Mouse (Mus musculus) lung, postnatal 36 days (tissue): ENCODE measurements around the gene Slc22a17.
A peak's percentile ranks its signal among the peaks of the same experiment; 100 is the strongest.

Source experiments
- DNase-seq: peaks from one replicate; pipeline ENCODE4 v3.0.0; 2022; ENCODE audit warnings: mixed read lengths

Slc22a17 gene

DNA sequence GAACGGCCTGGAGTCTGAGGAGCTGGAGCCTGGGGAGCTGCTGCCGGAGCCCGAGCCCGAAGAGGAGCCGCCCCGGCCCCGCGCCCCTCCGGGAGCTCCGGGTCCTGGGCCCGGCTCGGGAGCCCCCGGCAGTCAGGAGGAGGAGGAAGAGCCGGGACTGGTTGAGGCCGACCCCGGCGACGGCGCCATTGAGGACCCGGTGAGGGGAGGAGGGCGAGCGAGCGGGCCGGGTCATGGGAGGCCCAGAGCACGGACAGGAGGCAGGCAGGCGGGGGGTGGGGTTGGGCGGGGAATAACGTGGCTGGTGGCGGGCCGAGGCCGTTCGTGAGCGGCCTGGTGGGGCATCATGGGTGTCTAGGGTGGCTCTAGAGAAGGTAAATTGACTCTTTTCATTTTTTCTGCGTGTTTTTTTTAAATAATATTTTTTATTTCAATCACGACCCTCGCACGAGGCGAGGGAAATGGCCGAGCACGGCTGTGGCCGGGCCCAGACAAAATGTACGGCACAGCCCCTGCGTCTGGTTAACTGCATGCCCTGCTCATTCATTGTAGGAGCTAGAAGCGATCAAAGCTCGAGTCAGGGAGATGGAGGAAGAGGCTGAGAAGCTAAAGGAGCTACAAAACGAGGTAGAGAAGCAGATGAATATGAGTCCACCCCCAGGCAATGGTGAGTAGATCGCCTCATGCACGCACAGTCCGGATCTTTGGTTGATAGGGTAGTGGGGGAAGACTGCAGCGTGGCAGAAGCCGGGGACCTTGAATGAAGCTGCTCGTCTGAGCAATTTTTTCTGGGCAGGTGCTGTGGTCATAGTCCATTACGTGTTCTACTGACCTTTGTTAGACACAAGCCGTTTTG, 18.4 kb downstream of the Slc22a17 start:
- DNase-seq: peak; percentile 50

DNA sequence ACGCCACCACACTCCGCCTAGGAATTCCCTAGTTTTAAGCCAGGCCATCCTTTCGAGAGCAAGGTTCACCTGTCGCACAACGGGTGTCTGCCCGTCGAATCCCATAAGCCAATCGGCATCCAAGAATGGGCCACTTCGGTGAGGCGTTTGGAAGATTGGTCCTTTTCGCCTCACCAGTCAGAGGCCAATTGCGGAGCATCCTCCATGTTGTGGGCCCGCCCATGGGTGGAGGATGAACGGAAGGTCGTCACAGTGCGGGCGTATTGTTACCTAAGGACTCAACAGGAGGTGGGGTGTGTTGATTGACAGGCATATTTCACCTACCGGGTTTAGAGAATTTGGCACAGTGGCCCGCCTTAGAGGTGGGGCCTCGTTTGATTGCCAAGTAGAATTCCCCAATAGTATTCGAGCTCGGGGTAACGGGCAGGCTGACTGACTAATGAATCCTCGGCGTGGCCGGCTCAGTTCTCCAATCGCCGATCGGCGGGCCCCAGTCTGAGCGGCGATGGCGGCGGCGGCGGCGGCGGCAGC, 19.2 kb downstream of the Slc22a17 start:
- DNase-seq: peak; percentile 99

DNA sequence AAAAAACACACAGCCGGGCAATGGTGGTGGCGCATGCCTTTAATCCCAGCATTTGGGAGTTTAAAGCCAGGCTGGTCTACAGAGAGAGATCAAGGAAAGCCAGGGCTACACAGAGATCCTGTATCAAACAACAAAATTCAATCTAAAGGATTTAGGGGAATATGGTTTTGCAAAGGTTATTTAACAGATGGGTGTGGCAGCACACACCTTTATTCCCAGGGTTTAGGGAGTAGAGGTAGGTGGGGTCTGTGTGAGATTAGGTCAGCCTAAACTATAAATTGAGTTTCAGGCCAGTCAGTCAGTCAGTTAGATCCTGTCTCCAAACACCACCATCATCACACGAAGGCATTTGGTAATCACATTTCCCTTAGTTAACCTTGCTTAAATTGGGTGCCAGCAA, 20.7 kb downstream of the Slc22a17 start, which contains the start of gene Pabpn1:
TSS of gene Pabpn1 (plus strand) at position 301 of the 400 bp plus-strand sequence.
- DNase-seq: no peak

DNA sequence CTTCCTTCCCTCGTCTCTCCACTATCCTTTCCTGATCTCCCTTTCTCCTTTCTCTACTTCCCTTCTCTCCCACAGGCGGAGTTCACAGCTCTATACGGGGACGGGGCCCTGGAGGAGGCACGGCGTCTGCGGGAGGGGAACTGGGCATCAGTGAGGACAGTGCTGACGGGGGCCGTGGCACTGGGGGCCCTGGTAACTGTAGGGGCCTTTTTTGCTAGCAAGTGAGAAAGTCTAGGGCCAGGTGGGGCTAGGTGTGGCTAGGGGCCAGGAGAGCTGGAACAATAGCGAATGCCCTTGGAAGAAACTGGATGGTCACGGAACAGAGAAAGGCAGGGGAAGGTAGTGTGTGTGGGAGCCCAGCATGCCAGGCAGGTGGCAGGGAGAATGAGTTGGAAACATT, 27.6 kb downstream of the Slc22a17 start:
- DNase-seq: no peak

DNA sequence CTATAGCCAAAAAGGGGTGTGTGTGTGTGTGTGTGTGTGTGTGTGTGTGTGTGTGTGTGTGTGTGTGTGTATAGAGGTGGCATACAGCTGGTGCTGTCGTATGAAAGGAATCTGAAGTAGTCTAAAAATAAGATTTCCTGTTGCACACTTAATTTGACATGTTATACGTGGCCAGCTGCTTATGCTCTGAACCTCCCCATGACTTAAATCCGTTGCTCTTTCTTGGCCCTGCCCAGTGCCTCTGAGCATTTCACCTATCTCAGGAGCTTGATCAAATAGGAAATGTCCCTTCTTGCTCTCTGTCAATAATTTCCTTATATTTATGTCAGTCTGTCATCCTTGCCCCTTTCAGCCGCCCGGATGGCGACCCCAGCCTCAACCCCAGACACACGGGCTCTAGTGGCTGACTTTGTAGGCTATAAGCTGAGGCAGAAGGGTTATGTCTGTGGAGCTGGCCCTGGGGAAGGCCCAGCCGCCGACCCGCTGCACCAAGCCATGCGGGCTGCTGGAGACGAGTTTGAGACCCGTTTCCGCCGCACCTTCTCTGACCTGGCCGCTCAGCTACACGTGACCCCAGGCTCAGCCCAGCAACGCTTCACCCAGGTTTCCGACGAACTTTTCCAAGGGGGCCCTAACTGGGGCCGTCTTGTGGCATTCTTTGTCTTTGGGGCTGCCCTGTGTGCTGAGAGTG, 28.8 kb downstream of the Slc22a17 start:
- DNase-seq: no peak

DNA sequence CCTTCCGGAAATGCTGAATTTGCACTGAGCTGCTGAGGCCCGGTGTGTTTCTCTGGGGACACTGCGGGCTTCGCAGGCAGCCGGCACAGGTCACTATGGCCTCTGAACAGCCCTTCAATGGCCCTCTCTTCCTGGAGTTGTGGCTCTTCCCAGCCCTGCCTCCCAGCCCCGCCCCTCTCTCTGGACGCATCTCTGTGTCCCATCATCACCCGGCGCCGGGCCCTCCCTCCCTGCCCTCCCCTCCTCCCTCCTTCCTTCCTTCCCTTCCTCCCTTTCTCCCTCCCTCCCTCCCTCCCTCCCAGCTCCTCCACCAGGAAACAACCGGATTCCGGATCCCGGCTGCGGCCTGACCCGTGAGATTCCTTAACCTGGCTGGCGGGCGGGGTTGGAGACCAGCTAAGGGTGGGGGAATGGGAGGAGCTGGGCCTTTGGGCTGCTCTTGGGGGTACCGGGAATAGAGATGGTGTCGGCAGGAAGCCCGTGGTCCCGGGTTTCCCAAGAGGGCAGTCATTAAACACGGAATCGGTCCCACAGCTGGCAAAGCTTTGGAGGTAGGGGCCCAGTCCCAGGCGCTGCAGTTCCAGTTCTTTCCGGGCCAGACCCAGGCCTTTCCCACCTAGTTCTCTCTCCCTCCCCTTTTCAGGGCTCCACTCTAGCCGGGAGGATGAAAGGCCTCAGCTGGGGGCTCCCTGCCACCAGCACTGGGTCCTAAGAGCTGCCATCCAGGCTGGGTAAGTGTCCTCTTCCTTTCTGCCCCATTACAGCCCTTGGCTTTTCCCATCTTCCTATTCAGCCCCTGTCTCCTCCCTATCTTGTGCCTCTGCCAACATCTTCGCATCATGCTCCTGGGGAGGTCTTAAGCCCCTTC, 29.5 kb downstream of the Slc22a17 start, which contains the start of the genes Bcl2l2 and Gm20521:
TSS of gene Bcl2l2 (plus strand) at position 224 of the 868 bp plus-strand sequence.
TSS of gene Gm20521 (plus strand) at position 288 of the 868 bp plus-strand sequence.
- DNase-seq: peak; percentile 93

DNA sequence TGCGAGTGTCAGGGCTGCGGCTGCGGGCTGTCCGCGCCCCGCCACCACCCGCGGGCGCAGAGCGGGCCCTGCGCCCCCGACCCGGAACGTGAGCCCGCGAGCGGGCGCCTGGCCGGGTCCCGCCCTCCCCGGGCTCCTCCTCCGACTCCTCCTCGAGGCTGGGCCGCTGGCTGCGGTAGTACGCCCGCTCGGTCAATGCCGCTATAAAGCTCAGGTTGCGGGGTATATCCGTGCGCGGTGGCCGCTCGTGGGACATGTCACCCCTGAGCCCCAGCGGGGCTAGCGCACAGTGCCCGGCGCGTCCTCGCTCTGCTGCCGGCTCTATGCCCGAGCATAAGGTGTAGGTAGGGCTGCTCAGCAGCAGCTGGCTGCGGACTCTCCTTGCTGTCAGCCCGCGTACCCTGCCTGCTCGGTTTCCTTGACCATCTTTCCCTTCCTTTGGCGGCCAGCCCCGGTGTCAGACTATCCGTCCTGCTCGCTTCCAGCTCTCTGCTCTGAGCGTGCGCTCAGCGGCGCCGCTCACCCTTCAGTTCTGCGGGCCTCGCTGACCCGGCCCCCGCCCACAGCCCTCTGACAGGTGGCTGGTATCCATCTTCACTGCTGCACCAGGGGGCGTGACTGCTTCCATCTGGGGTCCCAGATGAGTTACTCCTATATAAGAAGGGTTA, 35.8 kb downstream of the Slc22a17 start, which contains the start of gene Ppp1r3e:
TSS of gene Ppp1r3e (minus strand) at position 503 of the 668 bp plus-strand sequence.
- DNase-seq: peak; percentile 67

DNA sequence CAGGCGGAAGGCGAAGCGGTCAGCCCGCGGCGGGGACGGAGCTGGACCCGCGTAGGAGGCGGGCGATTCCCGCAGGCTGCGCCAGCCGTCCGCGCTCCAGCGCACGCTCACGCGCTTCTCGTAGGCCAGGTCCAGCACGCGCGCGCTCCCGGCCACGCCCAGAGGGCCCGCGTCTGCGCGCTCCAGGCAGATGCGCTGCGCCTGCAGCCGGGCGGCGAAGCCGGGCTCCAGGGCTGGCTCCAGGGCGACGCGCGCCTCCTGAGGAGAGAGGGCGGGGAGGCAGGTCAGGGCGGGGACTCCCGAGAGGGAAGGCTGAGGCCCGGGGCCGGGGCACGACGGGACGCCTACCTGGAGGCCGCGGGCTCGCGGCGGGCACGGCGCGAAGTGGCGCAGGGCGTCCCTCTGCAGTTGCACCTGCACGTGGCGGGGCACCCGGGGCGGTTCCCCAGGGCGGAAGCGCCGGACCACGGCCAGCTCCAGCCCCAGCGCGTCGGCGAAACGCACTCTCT, 36.3 kb downstream of the Slc22a17 start:
- DNase-seq: peak; percentile 93

DNA sequence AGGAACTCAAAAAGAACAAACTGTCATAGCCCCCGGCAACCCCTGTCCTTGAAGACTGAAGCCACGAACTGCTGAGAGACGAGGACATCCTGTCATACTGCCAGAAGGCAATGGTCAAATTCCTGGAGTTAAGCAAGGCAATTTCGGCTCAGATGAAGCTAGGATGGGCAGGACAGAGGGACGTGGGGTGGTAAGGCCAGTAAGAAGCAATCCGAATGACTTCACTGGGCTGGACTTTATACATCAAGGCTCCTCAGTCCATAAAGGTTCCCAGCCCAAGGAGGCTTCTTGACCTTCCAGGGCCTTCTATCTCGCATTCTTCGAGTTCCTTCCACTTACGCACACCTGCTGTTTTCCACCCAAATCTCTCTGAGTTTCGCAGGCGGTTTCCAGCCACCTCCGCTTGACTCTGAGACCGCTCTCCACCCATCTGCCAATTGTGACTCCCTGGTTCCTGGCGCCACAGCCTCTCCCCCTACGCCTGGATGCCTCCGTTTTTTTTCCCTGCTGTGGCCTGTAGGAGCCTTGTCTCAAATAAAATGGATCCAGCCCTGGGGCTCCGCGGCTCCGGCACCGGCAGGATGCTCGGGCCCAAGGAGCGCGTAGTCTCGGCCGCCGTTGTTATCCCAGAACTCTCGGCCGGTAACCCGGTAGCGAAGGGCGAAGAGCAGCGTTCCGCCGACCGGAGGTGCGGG, 36.9 kb downstream of the Slc22a17 start:
- no peak for DNase-seq

DNA sequence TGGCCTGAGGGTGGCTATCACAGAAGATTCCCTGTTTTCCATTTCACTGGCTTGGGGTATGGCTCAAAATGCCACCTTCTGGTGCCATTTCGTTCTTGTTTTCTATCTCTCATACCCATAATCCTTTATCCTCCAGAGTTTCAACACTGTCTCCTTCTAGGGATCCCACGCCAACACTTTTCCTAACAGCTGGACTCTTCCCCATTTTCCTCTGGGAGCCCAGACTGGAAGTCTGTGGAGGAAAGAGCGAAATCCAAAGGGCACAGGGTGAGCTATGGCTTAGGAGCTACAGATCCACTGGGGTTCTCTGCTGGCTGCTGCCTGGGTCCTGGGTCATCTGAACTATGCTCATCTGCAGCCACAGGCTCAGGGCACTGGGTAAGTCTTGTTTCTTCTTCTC, 38.8 kb downstream of the Slc22a17 start:
- no peak for DNase-seq

DNA sequence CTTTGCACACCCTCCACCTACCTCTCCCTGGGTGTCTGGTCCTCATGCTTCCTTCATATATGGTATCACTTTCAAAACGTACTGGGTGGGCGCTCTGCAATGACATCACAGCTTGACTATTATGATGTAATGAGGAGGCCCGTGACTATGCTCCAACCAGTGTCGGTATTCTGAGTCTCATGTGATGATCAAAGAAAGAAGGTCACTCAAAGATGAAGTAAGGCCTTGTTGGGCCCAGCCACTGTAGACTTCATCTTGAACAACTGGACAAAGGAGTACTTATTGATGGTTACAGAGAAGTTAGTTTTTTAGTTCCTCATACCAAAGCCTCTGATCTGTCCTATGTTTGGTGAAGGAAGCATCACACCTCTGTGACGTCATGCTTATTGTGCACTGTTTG, 42.1 kb downstream of the Slc22a17 start, which contains the start of gene Homez:
TSS of gene Homez (minus strand) at position 101 of the 400 bp plus-strand sequence.
- no peak for DNase-seq

DNA sequence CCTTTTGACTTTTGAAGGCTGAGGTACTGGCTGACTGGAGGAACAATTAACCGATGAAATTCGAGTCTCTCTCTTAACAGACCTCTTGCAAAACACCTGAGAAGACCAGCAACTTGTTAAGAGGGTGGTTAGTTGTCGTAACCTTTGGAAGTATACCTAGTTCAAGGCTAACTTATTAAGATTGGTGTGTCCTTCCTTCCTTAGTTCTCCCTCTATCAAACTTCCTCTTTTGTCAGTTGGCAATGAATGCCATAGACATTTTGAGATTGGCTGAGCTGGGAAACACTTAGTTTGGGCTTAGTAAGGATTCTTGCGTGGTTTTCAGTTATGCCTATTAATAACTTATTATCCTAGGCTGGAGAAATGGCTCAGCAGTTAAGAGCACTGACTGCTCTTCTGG, 44.9 kb downstream of the Slc22a17 start:
- no peak for DNase-seq

DNA sequence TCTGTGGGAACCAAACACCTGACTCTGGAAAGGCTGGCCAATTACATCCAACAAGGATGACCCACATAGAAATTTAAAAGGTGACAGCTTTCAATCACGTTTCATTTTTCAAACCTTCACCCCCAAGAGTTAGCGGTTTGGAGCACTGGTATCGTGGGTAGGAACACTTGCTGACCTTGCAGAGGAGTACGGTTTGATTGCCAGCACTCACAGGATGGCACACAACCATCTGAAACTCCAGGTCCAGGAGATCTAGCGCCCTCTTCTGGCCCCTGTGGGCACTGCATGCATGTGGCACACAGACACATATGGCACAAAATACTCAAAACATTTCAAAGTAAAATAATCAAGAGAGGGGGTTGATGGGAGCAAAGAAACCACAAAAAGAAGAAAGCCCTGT, 46.0 kb downstream of the Slc22a17 start:
- peak; percentile 20 for DNase-seq

DNA sequence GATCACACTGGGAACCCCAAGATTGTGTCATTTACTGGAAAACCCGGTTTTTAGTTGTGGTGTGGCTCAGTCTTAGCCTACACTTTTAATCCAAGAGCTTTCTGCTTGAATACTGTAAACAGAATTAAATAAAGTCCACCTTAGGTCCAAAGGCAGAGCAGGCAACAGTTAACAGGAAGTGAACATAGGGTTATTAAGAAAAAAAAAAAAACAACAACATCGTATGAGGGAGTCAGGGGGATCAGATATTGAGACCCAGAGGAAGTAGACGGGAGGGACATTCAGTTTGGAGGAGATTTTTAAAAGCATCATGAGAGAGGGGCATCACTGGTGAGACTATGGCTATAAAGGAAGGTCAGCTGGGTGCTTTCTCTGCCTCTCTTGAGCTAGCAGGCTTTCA, 46.7 kb downstream of the Slc22a17 start:
- DNase-seq: no peak

DNA sequence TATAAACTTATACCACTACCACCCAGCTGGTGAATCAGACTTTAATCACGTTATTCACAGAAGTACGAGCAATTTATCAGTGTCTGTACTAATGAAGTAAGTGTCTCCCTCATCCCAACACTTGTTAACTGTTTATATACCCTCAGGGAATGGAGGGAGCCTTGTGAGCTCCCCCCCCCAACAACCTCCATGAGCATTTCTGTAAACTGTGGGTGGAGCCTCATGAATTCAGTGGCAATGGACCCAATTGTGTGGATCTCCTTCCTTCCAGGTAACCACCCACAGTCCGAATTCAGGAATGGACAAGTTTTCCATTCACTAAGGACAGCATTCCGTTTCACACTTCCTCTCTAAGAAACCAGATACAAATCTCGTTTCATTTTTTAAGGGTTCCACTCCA, 47.3 kb downstream of the Slc22a17 start:
- DNase-seq: no peak

DNA sequence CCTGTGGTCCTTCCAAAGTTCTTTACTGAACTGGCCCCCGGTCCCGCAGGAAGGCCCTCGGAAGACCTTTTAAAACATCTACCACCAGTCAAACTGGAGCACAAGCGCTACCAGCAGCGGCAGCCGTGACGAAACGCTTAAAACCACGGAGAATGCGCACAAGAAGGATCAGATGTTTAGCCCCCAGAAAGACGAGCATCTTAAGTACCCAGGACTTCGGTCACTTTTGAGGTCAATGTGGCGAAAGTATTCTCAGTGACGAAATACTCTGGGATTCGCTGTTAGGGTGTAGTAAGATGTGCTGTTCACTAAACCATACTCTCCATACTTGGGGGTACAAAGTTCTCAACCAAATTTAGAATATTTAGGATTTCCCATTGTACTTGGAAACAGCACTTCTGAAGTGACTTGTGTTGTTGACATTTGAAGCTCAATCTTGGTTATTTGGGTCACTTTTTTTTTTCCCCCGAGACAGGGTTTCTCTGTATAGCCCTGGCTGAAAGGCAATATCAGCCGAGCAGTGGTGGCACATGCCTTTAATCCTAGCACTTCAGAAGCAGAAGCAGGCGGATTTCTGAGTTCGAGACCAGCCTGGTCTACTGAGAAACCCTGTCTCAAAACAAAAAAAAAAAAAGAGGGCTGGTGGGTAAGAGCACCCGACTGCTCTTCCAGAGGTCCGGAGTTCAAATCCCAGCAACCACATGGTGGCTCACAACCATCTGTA, 48.5 kb downstream of the Slc22a17 start:
- no peak for DNase-seq

DNA sequence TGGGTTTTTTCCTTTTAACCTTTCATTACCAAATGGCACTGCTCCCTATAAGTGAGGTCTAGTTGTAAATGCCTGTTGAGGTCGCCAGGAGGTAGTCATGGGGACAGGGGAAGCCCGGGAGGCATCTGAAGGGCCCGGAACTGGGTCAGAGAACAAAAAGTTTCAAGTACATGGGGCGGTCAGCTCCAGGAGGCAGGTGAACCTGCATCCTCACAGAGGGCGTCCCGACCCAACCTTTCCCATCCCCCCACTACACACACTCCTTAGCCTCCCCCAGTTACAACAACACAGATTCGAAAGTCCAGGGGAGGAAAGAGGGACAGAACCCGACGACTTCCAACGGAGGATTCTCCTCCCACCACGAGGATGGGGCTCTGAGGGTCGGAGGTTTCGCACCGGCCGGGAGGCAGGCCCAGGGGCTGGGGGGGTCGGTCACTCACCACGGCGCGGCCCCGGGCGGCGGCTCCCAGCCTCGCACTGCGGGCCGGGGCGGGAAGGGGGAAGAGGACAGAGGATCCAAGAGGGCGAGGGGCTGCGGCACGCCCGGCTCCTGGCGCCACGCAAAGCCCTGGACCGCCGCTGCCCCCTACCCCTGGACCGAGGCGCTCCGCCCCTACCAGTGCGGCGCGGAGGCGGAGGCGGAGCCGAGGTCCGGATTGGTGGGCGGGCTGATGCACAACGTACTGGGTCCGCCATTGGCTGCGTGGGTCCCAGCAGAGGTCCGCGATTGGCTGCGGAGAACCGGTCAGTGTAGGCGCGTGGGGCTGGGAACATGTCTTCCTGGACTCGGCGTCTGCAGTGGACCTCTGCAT, 49.2 kb downstream of the Slc22a17 start:
- peak; percentile 96 for DNase-seq

DNA sequence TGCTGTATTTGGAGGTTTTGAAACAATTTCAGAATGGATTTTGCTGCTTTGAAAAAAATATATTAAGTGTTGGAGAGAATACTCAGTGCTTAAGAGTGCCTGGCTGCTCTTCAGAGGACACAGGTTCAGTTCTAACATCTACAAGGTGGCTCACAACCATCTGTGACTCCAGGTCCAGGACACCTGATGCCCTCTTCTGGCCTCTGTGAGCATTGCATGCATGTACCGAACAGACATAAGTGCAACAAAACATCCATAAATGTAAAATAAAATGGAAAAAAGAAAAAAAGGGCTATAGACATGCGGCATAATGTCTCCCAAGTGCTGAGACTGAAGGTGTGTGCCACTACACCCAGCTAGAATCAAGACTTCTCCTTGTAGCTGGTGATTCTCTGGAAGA, 52.4 kb downstream of the Slc22a17 start:
- DNase-seq: peak; percentile 84

DNA sequence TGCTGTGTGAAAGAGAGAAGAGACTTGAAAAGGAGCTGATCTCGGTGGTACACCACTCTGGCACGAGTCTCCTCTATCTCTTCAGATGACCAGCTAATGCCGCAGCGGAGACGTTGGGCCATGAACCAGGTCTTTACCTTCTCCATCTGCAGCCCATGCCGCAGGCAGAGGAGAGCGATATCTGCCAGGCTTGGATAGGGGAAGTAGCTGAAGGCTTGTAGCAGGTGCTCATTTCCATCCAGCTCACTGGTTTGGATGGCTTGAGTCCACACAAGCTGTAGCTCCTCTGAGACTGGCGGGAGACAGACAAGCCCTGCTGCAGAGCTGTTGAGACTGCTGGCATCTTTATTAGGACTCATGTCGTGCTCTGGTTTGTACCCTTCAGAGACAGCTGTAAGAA, 55.0 kb downstream of the Slc22a17 start:
- DNase-seq: no peak
